Mouse (Mus musculus): ENCODE data around the gene Pank4.

Pank4 gene

DNA sequence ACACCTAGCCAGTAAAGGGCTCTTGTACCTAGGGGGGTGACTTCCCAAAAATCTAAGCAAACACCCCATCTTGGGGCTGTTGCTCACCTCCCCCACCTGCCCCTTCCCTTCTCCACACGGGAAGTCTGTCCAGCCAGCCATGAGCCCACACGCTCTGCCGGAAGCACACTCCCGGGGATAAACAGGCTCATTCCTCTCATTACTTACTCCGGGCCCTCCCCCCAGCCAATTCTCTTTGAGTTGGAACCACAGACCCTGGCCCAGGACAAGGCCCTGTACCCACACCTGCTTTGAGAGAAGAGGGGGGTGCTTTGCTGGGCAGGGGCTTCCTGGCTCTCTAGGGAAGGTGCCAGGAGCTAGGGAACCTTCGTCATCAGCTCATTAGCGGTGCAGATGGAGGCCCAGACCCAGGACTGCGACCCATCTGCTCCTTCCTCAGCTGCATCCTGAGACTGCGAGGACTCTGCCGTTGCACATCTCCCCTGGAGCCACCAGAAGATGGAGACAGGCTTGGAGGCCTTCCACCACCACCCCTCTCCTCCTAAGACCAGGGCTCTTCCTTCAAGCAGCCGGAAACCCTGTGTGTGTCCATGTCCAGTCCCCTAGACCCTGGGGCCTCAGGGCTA is 53.4 kb downstream of the Pank4 start:
- DNase-seq: no peak

DNA sequence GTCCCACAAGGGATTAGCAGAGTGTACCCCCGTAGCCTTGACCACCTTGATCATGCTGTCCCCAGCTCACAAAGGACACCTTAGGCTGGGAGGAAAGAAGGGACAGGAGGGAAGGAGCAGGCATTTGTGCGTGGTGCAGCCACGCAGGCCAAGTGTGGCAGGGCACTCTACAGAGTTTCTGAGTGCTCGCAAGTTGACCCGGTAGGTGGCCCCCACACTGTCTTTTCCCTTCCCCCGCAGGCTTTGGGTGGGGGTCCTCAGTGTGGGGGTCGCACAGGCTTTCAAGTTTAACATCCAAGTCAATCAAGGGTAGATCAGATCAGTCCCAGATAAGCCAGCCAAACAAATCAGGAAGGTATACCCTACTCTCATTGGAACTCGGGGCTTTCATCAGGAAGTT is 54.1 kb downstream of the Pank4 start:
- DNase-seq: no peak

DNA sequence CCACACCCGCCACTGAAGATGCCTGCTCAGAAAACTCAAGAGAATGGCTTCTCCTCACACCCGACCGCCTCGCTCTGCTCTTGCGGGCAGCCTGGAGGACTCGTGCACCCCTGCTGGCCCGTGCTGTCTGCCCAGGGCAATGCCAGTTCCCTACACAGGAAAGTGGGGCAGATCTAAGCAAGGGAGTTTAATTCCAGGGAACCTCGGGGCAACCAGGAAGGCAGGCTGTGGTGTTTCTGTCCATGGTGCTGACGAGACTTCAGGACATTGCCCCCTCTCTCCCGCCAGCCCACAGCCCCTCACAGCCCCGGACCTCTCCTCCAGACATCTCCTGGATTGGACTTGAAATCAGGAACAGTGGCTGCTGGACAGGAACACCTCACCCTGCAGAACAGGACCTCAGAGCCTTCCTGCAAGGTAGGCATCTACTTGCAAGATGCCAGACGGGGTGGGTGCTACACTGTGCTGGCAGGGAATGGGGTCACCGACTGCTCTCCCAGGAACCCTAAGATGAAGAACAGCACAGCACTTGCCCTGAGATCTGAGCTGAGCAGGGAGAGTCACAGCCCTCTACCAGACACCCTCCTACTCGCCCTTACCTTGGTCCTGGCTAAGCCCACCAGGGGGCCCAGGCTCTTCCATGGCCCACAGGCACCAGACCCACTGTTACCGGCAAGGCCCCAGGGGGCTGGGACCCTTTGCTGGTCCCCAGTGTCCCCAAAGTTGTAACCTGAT is 54.8 kb downstream of the Pank4 start:
- peak; percentile 27 for DNase-seq

DNA sequence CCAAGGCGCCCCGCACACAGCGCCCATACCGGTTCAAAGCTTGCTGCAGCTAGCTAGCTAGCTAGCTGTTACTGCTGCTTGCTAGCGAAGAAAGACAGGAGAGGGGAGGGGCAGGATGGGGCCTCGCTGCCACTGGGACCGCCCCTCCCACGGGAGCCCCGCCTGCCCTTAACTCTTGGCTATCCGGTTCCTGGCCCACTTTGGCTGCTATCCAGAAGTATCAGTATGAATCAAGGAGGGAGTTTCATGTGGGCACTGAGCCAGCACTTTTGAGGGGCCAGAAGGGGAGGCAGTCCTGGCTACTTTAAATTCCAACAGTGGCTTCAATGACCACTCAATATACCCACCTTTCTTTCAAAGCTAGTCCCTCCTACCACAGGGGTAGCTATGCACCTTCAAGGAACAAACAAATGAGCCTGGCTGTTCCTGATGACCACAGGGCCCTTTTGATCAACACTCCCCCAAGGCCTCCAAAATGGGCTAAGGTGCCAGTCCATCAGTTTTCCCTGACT is 55.5 kb downstream of the Pank4 start:
- peak; percentile 30 for DNase-seq

DNA sequence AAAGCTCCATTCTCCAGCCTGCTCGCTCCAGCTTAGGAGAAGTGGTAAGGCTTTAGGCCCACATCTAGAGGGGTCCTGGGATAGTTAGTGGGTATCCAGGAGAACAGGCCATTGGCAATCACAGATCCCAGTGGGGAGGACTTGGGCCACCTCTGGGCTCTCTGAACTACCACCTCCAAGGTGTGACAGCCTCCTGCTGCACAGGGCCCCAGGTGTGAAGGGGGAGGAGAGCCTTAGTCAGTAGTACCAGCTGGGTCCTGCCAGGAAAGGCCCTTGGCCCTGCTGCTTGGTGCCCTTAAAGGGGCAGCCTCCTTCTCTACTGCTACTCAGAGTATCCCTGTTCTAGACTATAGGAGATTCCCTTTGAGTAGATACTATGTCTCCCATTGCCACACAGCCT is 56.2 kb downstream of the Pank4 start:
- no peak for DNase-seq

DNA sequence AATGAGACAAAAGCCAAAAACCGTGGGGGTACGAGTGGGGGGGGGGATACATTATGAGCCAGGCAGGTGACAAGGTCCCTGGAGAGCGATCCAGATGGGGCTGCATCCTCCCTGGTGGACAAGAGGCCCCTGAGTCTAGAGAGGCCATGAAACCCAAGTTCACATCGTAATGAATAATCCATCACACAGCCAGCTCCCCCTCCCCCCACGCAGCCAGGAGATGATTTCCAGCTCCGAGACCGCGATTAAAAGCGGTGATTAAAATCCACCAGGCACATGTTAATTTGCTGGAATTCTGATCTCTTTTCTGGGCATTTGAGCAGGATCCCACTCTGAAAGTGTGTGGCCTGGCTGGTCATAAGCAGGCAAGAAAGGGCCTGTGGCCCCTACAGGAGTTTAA is 56.9 kb downstream of the Pank4 start:
- DNase-seq: no peak

DNA sequence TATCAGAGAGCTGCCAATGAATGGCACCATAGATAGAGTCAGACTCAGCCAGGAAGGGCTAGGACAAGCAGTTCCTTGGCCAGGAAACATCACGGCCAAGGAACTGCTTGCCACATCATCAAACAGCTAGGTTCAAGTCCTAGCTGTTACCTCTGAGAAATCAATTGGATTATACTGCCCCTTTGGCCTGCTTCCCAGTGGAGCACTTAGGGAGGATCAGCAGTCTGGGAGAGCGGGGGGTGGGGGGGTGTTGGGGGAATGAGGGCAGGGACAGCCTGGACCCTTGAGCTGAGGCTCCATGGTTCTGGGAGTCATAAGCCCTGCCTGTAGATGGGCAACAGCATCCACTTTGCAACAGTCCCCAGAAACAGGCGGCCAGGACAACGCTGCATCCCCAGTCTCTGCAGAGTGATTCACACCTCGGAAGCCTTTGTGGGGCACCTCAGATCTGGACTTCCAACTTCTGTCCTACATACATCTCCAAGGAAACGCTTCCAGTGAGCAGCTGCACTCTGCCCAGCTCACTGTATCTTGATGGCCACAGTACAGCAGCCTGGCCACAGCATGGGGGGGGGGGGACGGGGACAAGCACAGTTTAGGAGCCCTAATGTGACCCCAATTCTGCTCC is 58.4 kb downstream of the Pank4 start:
- DNase-seq: no peak

DNA sequence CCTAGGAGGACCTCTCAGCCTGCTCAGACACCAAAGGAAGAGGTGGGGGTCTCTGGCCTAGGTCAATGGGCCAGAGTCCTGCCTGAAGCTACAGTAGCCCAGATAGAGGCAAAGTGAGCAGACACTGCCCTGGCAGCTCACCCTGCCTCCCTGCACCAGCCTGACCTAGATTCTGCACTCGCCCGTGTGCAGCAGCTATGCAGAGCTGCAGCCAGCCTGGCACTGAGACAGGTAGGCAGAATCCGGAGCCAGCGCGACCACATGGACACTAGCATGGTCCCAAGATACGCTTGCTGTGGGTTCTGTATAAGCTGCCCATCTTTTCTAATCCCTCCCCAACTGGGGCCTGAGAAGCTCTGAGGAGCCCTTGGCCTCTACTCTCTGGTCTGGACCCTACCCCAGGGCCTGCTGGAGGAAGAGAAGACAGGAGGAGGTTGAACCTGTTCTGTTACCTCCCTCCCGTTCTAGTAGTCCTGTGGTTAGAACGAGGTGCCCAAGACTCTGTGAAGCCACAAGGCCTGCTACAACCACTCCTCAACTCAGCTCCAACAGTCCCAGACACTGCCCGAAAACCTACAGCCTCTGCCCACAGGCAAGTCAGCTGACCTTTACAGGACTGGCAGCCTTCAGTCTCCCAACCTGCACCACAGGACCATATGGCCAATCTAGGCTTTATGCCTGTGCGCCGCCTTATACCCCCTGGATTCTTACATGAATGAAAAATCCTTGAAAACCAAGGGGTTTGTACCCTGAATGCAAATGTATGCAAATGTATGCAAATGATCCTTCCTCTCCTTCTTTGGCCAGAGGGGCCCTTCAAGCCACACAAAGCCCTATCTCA is 60.5 kb downstream of the Pank4 start:
- DNase-seq: no peak
